12 mouse cellular contexts compared by ENCODE assay signal in the genomic region with DNA sequence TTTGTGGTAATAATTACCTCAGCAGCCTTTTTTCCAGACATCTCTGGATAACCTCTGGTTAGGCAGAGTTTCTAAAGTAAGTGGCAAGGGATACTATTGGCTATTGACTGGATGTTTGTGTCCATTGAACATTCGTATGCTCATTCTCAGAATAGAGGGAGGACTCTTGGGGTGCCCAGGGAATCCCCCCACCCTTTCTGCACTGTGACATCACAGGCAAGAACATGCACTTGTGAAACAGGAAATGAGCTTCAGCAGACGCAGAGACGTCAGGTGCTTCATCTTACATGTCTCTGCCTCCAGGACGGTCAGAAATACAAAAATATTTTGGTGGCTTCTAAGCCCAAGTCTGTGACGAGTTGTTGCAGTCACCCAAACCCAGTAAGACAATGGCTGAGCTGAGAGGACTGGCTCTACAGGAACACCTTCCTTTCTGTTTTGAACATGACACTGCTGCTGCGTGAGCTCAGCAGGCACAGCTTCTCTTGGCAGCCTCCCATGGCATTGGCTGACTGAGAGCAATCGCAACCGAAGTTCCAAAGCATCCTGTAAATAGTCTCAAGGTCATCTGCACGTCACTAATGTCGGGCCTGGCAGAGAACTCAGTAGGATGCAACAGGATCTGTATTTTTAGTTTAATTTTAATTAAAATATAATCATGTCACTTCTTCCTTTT.
DNase-seq lines count a peak whose midpoint lies in the region; ATAC-seq and TF ChIP-seq lines count a peak whose summit lies in the region.
"Had no signal": no experiment of that assay in that cellular context is flagged by ENCODE, and none has a peak within 500 bp of the region (broad histone marks: within the 10 kb centered on the region; RNA-seq: fewer than 3 reads in every experiment).

No protein-coding gene starts in this region.

- no peak for TF ChIP-seq EP300 in liver, postnatal 0 days (IDR thresholded peaks at IDR 0.05; ENCODE audit: low read depth)

- WGBS in liver, adult 2 months, result 36% methylated on average over 10 of the region's 10 CpGs
- WGBS in liver, postnatal 0 days (ENCODE audit: insufficient replicate concordance), result 45% methylated on average over 10 of the region's 10 CpGs
- WGBS in heart, embryonic 14.5 days, result 31% methylated on average over 10 of the region's 10 CpGs
- WGBS in kidney, embryonic 15.5 days, result 66% methylated on average over 10 of the region's 10 CpGs

- no peaks in the 10 kb centered on the region for H3K27me3 ChIP-seq in liver, adult 2 months (ENCODE audit: control insufficient read depth, insufficient read depth, low read length)
- no peaks in the 10 kb centered on the region for H3K27me3 ChIP-seq in liver, postnatal 0 days (ENCODE audit: insufficient read depth, low read length)
- H3K27me3 ChIP-seq in heart, embryonic 14.5 days (ENCODE audit: control insufficient read depth, insufficient read depth, low read length), result no peaks in the 10 kb centered on the region
- no peaks in the 10 kb centered on the region for H3K27me3 ChIP-seq in kidney, embryonic 15.5 days
- H3K27me3 ChIP-seq: embryonic facial prominence, embryonic 15.5 days; hindbrain, embryonic 12.5 days; liver, embryonic 13.5 days had no signal

- H3K9ac ChIP-seq in liver, adult 2 months (ENCODE audit: low read depth, low read length), result no peak overlapping the region
- no peak overlapping the region for H3K9ac ChIP-seq in liver, postnatal 0 days (replicated peaks)
- no peak overlapping the region for H3K9ac ChIP-seq in heart, embryonic 14.5 days (ENCODE audit: low read length)
- no peak overlapping the region for H3K9ac ChIP-seq in kidney, embryonic 15.5 days
- H3K9ac ChIP-seq: embryonic facial prominence, embryonic 15.5 days; hindbrain, embryonic 12.5 days; liver, embryonic 13.5 days had no signal

- H3K79me2 ChIP-seq in liver, adult 2 months (ENCODE audit: control insufficient read depth, insufficient read depth, low read length), result no peaks in the 10 kb centered on the region

- TF ChIP-seq POLR2A in liver, adult 2 months (IDR thresholded peaks at IDR 0.05; ENCODE audit: extremely low read depth, insufficient read depth, low read length), result no peak

- H3K9me3 ChIP-seq in liver, postnatal 0 days (ENCODE audit: low read length), result no peaks in the 10 kb centered on the region
- no peaks in the 10 kb centered on the region for H3K9me3 ChIP-seq in heart, embryonic 14.5 days (ENCODE audit: control insufficient read depth, low read length)
- no peaks in the 10 kb centered on the region for H3K9me3 ChIP-seq in kidney, embryonic 15.5 days (replicated peaks)
- H3K9me3 ChIP-seq: embryonic facial prominence, embryonic 15.5 days; hindbrain, embryonic 12.5 days; liver, embryonic 13.5 days had no signal

- peak; percentile 5 for DNase-seq in liver, adult 2 months (ENCODE audit: extremely low read depth, low read depth, low spot score)
- DNase-seq in liver, postnatal 0 days, result no peak
- DNase-seq in adrenal gland, postnatal 10 days, result peak; percentile 69
- DNase-seq in left cerebral cortex, adult 11 months (ENCODE audit: low spot score), result no peak
- DNase-seq in left cerebral cortex, adult 9 months (ENCODE audit: low spot score in 2 of 2), result no peak
- DNase-seq: liver, embryonic 13.5 days had no signal

- no peak for ATAC-seq in liver, postnatal 0 days
- ATAC-seq in cerebellum, adult (ENCODE audit: insufficient number of reproducible peaks, low FRiP score, low TSS enrichment), result peak; percentile 65; the same call in 1 of the 2 replicates
- ATAC-seq in heart, embryonic 14.5 days (ENCODE audit: insufficient number of reproducible peaks, insufficient read depth, low FRiP score, low read depth), result no peak; the same call in 1 of the 2 replicates
- ATAC-seq in kidney, embryonic 15.5 days (replicated peaks; ENCODE audit: low FRiP score), result no peak

- no peak overlapping the region for H3K27ac ChIP-seq in liver, adult 2 months (replicated peaks; ENCODE audit: insufficient read depth, low read depth, low read length)
- H3K27ac ChIP-seq in liver, postnatal 0 days (ENCODE audit: low read depth), result no peak overlapping the region
- H3K27ac ChIP-seq in heart, embryonic 14.5 days (replicated peaks in 1 of 2; ENCODE audit: control insufficient read depth in 1 of 2, insufficient read depth in 1 of 2, low read depth in 2 of 2, low read length in 2 of 2), result peak overlapping the region; percentile 26 to 45
- no peak overlapping the region for H3K27ac ChIP-seq in kidney, embryonic 15.5 days
- H3K27ac ChIP-seq: embryonic facial prominence, embryonic 15.5 days; hindbrain, embryonic 12.5 days; liver, embryonic 13.5 days; stomach, postnatal 0 days had no signal

- H3K36me3 ChIP-seq in liver, adult 2 months (ENCODE audit: control insufficient read depth, insufficient read depth, low read length), result no peaks in the 10 kb centered on the region
- H3K36me3 ChIP-seq in liver, postnatal 0 days (replicated peaks; ENCODE audit: insufficient read depth, low read length), result no peaks in the 10 kb centered on the region
- H3K36me3 ChIP-seq in heart, embryonic 14.5 days (ENCODE audit: control insufficient read depth, insufficient read depth, low read length), result no peaks in the 10 kb centered on the region
- H3K36me3 ChIP-seq in kidney, embryonic 15.5 days, result no peaks in the 10 kb centered on the region
- H3K36me3 ChIP-seq: embryonic facial prominence, embryonic 15.5 days; hindbrain, embryonic 12.5 days; liver, embryonic 13.5 days had no signal

- no peak overlapping the region for H3K4me3 ChIP-seq in liver, adult 2 months (ENCODE audit: insufficient read depth, low read depth, low read length)
- H3K4me3 ChIP-seq in liver, postnatal 0 days (ENCODE audit: low read depth, low read length), result no peak overlapping the region
- no peak overlapping the region for H3K4me3 ChIP-seq in heart, embryonic 14.5 days (ENCODE audit: control insufficient read depth in 1 of 2, insufficient read depth in 1 of 2, low read depth in 1 of 2, low read length in 2 of 2)
- no peak overlapping the region for H3K4me3 ChIP-seq in kidney, embryonic 15.5 days (replicated peaks)
- H3K4me3 ChIP-seq: embryonic facial prominence, embryonic 15.5 days; hindbrain, embryonic 12.5 days; liver, embryonic 13.5 days had no signal

- no peak for TF ChIP-seq CTCF in liver, adult 2 months (IDR thresholded peaks at IDR 0.05; ENCODE audit: low read depth, low read length)
- no peak for TF ChIP-seq CTCF in liver, postnatal 0 days (IDR thresholded peaks at IDR 0.05; ENCODE audit: low read depth)

- H3K4me2 ChIP-seq in liver, postnatal 0 days (ENCODE audit: low read depth, low read length), result no peak overlapping the region
- peak overlapping the region; percentile 3; the same call in 1 of the 2 replicates for H3K4me2 ChIP-seq in heart, embryonic 14.5 days (ENCODE audit: low read length)
- no peak overlapping the region for H3K4me2 ChIP-seq in kidney, embryonic 15.5 days
- H3K4me2 ChIP-seq: embryonic facial prominence, embryonic 15.5 days; hindbrain, embryonic 12.5 days; liver, embryonic 13.5 days had no signal

- H3K4me1 ChIP-seq in liver, adult 2 months (ENCODE audit: control insufficient read depth, insufficient read depth, low read length), result no peaks in the 10 kb centered on the region
- no peaks in the 10 kb centered on the region for H3K4me1 ChIP-seq in liver, postnatal 0 days (ENCODE audit: insufficient read depth)
- peaks cover 2 to 3% of the 10 kb centered on the region in 2 experiments; a peak in 1 of 4 replicates for H3K4me1 ChIP-seq in heart, embryonic 14.5 days (ENCODE audit: control insufficient read depth in 2 of 2, insufficient read depth in 2 of 2, low read length in 2 of 2)
- H3K4me1 ChIP-seq in kidney, embryonic 15.5 days, result no peaks in the 10 kb centered on the region
- H3K4me1 ChIP-seq: embryonic facial prominence, embryonic 15.5 days; hindbrain, embryonic 12.5 days; liver, embryonic 13.5 days had no signal

Comparison
In these comparisons a context has a peak if more than half of its experiments do, and no peak if none do; other contexts are left out.
1. DNase-seq: peak in liver, adult 2 months (single experiment) and adrenal gland, postnatal 10 days (single experiment); none in liver, postnatal 0 days (single experiment), left cerebral cortex, adult 11 months (single experiment) and left cerebral cortex, adult 9 months (0 of 2).
2. H3K27ac ChIP-seq: peak in heart, embryonic 14.5 days (2 of 2); none in liver, adult 2 months (single experiment), liver, postnatal 0 days (single experiment) and kidney, embryonic 15.5 days (single experiment).